Mouse (Mus musculus) kidney, postnatal 4 days (tissue): Measurements from ENCODE around the gene Trim62.

ENCODE experiments used
- DNase-seq, 2 experiments: peaks; one replicate each; pipeline ENCODE4 v3.0.0; 2021; ENCODE audit warnings: mixed read lengths in 2 of 2

Trim62 gene

GRCm38 (mm10) chr4:128886571-128886970 lies 3.2 kb downstream of the Trim62 start:
- DNase-seq = no peak

GRCm38 (mm10) chr4:128887026-128887425 lies 3.6 kb downstream of the Trim62 start:
- no peak for DNase-seq

GRCm38 (mm10) chr4:128887641-128888091 lies 4.3 kb downstream of the Trim62 start:
- DNase-seq = no peak

- DNase-seq = no peak
Observed at GRCm38 (mm10) chr4:128888436-128888990, 5.1 kb downstream of the Trim62 start.

GRCm38 (mm10) chr4:128889752-128890630 lies 6.6 kb downstream of the Trim62 start:
- no peak for DNase-seq

GRCm38 (mm10) chr4:128891157-128891556 lies 7.8 kb downstream of the Trim62 start:
- DNase-seq = peak; percentile 42 to 65

GRCm38 (mm10) chr4:128891746-128892145 lies 8.4 kb downstream of the Trim62 start:
- no peak for DNase-seq

GRCm38 (mm10) chr4:128892188-128892587 lies 8.8 kb downstream of the Trim62 start:
- no peak for DNase-seq

GRCm38 (mm10) chr4:128894112-128894511 lies 10.7 kb downstream of the Trim62 start:
- DNase-seq = no peak

- DNase-seq = no peak
Observed at GRCm38 (mm10) chr4:128895841-128896240, 12.5 kb downstream of the Trim62 start.

GRCm38 (mm10) chr4:128896667-128897066 lies 13.3 kb downstream of the Trim62 start:
- no peak for DNase-seq

- peak; percentile 71 to 84 for DNase-seq
Observed at GRCm38 (mm10) chr4:128897911-128898421, 14.6 kb downstream of the Trim62 start.

GRCm38 (mm10) chr4:128899332-128899731 lies 16.0 kb downstream of the Trim62 start:
- peak; percentile 92 to 94 for DNase-seq

GRCm38 (mm10) chr4:128900484-128900883 lies 17.1 kb downstream of the Trim62 start:
- DNase-seq = no peak

- DNase-seq = no peak
Observed at GRCm38 (mm10) chr4:128902390-128902789, 19.0 kb downstream of the Trim62 start.

- DNase-seq = no peak
Observed at GRCm38 (mm10) chr4:128904035-128904800, 20.8 kb downstream of the Trim62 start.

- DNase-seq = no peak
Observed at GRCm38 (mm10) chr4:128905251-128905650, 21.9 kb downstream of the Trim62 start.

- DNase-seq = no peak
Observed at GRCm38 (mm10) chr4:128906757-128907156, 23.4 kb downstream of the Trim62 start.

- no peak for DNase-seq
Observed at GRCm38 (mm10) chr4:128907238-128907968, 24.0 kb downstream of the Trim62 start.

- DNase-seq = peak; percentile 56 to 66
Observed at GRCm38 (mm10) chr4:128908586-128909377, 25.4 kb downstream of the Trim62 start.

- DNase-seq = no peak
Observed at GRCm38 (mm10) chr4:128909378-128909831, 26.0 kb downstream of the Trim62 start.
